Mouse (Mus musculus): ENCODE results near the gene Clca3a1. TPM values are rescaled to one million over a fixed set of nuclear protein-coding genes. Genes with fewer than 3 reads are reported as not detected.

Gene Clca3a1
- polyA plus RNA-seq, 1 experiment from 2014 or later, result 12.7 TPM

DNA sequence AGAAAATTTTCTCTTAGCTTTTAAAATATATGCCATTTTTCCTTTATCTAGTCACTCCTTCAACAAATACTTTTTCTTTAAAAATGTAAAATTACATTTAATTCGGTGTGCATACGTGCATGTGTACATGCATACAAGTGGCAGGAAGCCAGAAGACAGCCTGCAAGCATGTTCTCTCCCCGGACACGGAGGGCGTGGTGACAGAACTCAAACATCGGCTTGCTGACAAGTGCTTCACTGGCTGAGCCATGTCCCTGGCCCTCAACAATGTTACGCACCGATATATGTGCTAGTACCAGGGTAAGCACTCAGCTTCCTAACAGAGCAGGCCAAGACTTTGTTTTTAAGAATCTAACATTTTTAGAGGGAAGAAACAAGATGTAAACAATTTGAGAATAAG lies 46.2 kb downstream of the Clca3a1 start:
- no peak overlapping the region for H3K4me2 ChIP-seq (ENCODE audit: low read depth, low read length)
- no peak overlapping the region for H3K4me3 ChIP-seq (replicated peaks; ENCODE audit: low read length)
- no peaks in the 10 kb centered on the region for H3K9me3 ChIP-seq (replicated peaks; ENCODE audit: control insufficient read depth, low read length)
- no peak overlapping the region for H3K9ac ChIP-seq (ENCODE audit: low read length)
- no peaks in the 10 kb centered on the region for H3K27me3 ChIP-seq (ENCODE audit: control insufficient read depth, insufficient read depth, low read length)
- H3K27ac ChIP-seq (ENCODE audit: low read length), result no peak overlapping the region
- peaks cover 32% of the 10 kb centered on the region for H3K4me1 ChIP-seq (ENCODE audit: control insufficient read depth, insufficient read depth, low read length)
- no peak for ATAC-seq (ENCODE audit: insufficient read depth, low FRiP score)
- 0 out of 2 replicates have a peak, but pooled peaks cover 4% of the 10 kb centered on the region for H3K36me3 ChIP-seq (ENCODE audit: control insufficient read depth, insufficient read depth, low read length)
- 58% methylated on average over 8 of the region's 8 CpGs for WGBS

DNA sequence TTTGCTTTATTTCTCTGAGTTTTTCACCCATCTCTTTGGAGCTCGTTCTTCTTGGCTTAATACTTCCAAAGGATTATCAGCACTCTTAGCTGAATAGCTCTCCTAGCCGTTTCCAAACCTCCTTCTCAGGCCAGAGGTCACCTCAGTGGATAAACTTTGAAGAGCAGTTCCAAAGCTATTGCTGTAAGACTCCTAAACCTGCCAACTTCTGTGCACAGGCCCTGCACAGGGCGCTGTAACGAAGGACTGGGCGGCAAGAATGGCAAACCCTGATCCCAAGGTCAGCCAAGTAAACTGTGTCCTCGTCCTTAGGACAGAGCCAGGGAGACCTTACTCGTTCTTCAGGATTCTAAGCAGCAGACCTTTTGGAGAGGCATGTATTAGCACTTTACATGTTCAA lies 46.7 kb downstream of the Clca3a1 start:
- 48% methylated on average over 7 of the region's 7 CpGs for WGBS
- Histone ChIP-seq H3K4me3 (replicated peaks; ENCODE audit: low read length) (no peak overlapping the region), H3K9me3 (replicated peaks; ENCODE audit: control insufficient read depth, low read length) (no peaks in the 10 kb centered on the region), H3K4me1 (ENCODE audit: control insufficient read depth, insufficient read depth, low read length) (peaks cover 32% of the 10 kb centered on the region), H3K27me3 (ENCODE audit: control insufficient read depth, insufficient read depth, low read length) (no peaks in the 10 kb centered on the region), H3K36me3 (ENCODE audit: control insufficient read depth, insufficient read depth, low read length) (0 out of 2 replicates have a peak, but pooled peaks cover 4% of the 10 kb centered on the region), H3K27ac (ENCODE audit: low read length) (0 out of 2 replicates have a peak overlapping the region, but pooled peaks have one; percentile 3), H3K4me2 (ENCODE audit: low read depth, low read length) (no peak overlapping the region), H3K9ac (ENCODE audit: low read length) (no peak overlapping the region)
- ATAC-seq (ENCODE audit: insufficient read depth, low FRiP score), result no peak

DNA sequence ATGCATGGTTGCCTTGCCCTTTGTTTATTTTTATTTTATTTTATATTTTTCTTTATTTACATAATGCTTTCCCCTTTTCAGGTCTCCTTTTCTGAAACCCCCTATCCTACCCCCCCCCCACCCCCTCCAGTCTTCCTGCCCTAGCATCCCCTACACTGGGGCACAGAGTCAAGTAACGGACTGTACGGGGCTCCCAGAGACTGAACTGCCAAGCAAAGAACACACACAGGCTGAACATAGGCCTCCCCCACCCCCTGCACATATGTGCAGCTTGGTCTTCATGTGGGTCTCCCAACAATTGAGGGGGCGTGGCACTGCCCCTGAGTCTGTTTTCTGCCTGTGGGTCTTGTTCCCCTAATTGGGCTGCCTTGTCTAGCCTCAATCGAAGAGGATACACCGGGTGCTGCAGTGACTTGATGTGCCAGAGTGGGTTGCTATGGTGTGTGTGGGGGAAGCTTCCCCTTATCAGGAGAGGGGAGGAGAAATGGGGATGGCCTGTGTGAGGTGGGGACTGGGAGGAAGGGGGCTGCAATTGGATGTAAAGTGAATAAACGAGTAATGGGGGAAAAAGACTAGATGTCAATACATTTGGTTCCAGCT lies 49.1 kb downstream of the Clca3a1 start:
- 70% methylated on average over 6 of the region's 6 CpGs for WGBS
- H3K27ac ChIP-seq (ENCODE audit: low read length), result no peak overlapping the region

DNA sequence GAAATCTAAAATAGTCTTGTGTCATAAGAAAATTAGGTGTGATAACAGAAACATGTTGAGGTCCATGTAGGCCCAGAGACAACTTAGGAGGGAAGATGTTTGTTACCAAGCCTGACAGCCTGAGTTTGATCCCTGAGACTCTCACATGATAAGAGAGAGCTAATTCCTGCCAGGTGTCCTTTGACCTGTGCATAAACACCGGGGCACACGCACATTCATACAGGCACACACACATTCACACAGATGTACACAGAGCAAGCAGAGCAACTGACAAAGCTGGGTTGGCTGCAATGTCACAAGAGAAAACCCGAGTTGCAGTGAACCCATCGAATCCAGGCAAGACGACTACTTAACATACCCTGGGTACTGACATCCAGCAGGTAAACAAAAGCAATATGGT lies 52.2 kb downstream of the Clca3a1 start:
- Histone ChIP-seq H3K4me1 (ENCODE audit: control insufficient read depth, insufficient read depth, low read length) (no peaks in the 10 kb centered on the region), H3K36me3 (ENCODE audit: control insufficient read depth, insufficient read depth, low read length) (0 out of 2 replicates have a peak, but pooled peaks cover 7% of the 10 kb centered on the region), H3K27ac (ENCODE audit: low read length) (no peak overlapping the region), H3K4me2 (ENCODE audit: low read depth, low read length) (no peak overlapping the region), H3K4me3 (replicated peaks; ENCODE audit: low read length) (no peak overlapping the region), H3K27me3 (ENCODE audit: control insufficient read depth, insufficient read depth, low read length) (no peaks in the 10 kb centered on the region), H3K9ac (ENCODE audit: low read length) (no peak overlapping the region), H3K9me3 (replicated peaks; ENCODE audit: control insufficient read depth, low read length) (no peaks in the 10 kb centered on the region)
- no peak for ATAC-seq (ENCODE audit: insufficient read depth, low FRiP score)
- WGBS, result 70% methylated on average over 5 of the region's 5 CpGs

More for the DNA sequence above, 49.1 kb downstream of the Clca3a1 start:
- Histone ChIP-seq H3K9ac (ENCODE audit: low read length) (no peak overlapping the region), H3K4me3 (replicated peaks; ENCODE audit: low read length) (no peak overlapping the region), H3K4me1 (ENCODE audit: control insufficient read depth, insufficient read depth, low read length) (peaks cover 21% of the 10 kb centered on the region), H3K9me3 (replicated peaks; ENCODE audit: control insufficient read depth, low read length) (no peaks in the 10 kb centered on the region), H3K4me2 (ENCODE audit: low read depth, low read length) (no peak overlapping the region), H3K36me3 (ENCODE audit: control insufficient read depth, insufficient read depth, low read length) (0 out of 2 replicates have a peak, but pooled peaks cover 4% of the 10 kb centered on the region), H3K27me3 (ENCODE audit: control insufficient read depth, insufficient read depth, low read length) (no peaks in the 10 kb centered on the region)
- ATAC-seq (ENCODE audit: insufficient read depth, low FRiP score), result no peak

DNA sequence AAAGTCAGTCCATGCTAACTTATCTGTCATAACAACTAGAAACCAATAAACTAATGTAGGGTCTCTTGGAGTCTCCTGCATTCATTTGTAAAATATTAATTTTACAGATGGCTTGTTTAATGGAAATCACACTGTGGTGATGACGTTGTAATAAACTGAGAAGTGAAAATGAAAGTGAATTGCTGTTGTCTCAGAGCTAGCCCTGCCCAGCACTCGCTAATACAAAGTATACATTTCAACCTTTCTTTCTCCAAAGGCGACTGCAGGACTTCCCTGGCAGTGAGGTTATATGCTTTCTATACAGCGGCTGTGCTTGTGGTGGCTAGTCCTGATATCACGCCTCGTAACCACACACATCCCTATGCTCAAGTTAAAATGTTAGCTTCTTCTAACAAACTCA lies 56.8 kb downstream of the Clca3a1 start:
- Histone ChIP-seq H3K27me3 (ENCODE audit: control insufficient read depth, insufficient read depth, low read length) (no peaks in the 10 kb centered on the region), H3K9ac (ENCODE audit: low read length) (no peak overlapping the region), H3K4me3 (replicated peaks; ENCODE audit: low read length) (no peak overlapping the region), H3K4me2 (ENCODE audit: low read depth, low read length) (no peak overlapping the region), H3K9me3 (replicated peaks; ENCODE audit: control insufficient read depth, low read length) (no peaks in the 10 kb centered on the region), H3K36me3 (ENCODE audit: control insufficient read depth, insufficient read depth, low read length) (peaks cover 11% of the 10 kb centered on the region; the same call in 1 of the 2 replicates), H3K4me1 (ENCODE audit: control insufficient read depth, insufficient read depth, low read length) (no peaks in the 10 kb centered on the region), H3K27ac (ENCODE audit: low read length) (no peak overlapping the region)
- no peak for ATAC-seq (ENCODE audit: insufficient read depth, low FRiP score)
- WGBS, result 70% methylated on average over 6 of the region's 6 CpGs

DNA sequence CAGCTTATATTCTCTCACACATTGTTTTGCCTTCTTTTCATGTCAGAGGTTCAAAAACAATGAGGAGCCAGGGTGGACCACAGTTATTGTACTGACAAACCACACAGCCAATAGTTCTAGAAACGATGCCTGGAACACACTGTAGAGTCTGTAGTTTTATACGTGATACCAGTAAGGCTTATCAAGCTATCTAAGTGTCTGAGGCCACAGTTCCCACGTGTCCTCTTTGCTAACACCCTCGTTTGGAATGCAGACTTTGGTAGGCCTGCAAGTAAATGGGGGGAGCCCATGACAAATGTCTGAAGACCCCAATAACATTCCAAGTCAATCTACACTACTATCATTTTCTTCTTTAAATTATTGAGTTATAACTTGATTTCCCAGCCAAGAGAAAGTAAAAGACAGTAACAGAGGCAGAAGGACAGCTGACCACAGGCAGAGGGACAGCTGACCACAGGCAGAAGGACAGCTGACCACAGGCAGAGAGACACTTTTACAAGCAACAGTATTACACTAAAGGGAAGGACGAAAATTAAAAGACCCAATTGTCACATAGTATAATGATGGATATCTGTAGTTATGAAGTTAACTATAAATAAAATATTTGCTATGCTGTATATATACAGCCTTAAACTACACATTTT lies 61.9 kb downstream of the Clca3a1 start:
- 85% methylated on average over 5 of the region's 5 CpGs for WGBS

DNA sequence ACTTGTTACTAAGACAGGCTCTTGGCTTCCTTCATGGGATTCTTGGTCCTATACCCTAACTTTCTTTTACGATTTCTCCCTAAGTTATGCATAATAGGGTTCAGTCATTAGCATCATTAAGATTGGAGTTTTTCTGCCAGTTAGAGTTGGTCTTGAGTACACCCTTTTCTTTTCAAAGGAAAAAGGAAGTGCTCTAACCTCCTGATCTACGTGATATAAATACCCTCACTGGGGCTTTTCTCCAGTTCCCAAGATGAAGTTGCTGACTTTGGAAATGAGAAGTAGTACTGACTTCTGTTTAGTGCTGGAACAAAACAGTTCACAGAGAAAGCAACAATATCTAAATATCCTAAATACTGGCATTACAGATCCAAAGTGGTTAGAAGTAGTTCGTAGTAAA lies 62.8 kb downstream of the Clca3a1 start:
- WGBS, result 84% methylated on average over 3 of the region's 3 CpGs
- peaks cover 27% of the 10 kb centered on the region; the same call in 1 of the 2 replicates for H3K36me3 ChIP-seq (ENCODE audit: control insufficient read depth, insufficient read depth, low read length)
- H3K4me2 ChIP-seq (ENCODE audit: low read depth, low read length), result no peak overlapping the region
- H3K9me3 ChIP-seq (replicated peaks; ENCODE audit: control insufficient read depth, low read length), result no peaks in the 10 kb centered on the region
- no peaks in the 10 kb centered on the region for H3K27me3 ChIP-seq (ENCODE audit: control insufficient read depth, insufficient read depth, low read length)
- no peak for ATAC-seq (ENCODE audit: insufficient read depth, low FRiP score)
- no peak overlapping the region for H3K4me3 ChIP-seq (replicated peaks; ENCODE audit: low read length)
- H3K4me1 ChIP-seq (ENCODE audit: control insufficient read depth, insufficient read depth, low read length), result no peaks in the 10 kb centered on the region
- H3K27ac ChIP-seq (ENCODE audit: low read length), result no peak overlapping the region
- H3K9ac ChIP-seq (ENCODE audit: low read length), result no peak overlapping the region

More for the DNA sequence above, 61.9 kb downstream of the Clca3a1 start:
- no peaks in the 10 kb centered on the region for H3K4me1 ChIP-seq (ENCODE audit: control insufficient read depth, insufficient read depth, low read length)
- no peaks in the 10 kb centered on the region for H3K27me3 ChIP-seq (ENCODE audit: control insufficient read depth, insufficient read depth, low read length)
- H3K27ac ChIP-seq (ENCODE audit: low read length), result 0 out of 2 replicates have a peak overlapping the region, but pooled peaks have one; percentile 10
- ATAC-seq (ENCODE audit: insufficient read depth, low FRiP score), result no peak
- no peak overlapping the region for H3K4me2 ChIP-seq (ENCODE audit: low read depth, low read length)
- H3K4me3 ChIP-seq (replicated peaks; ENCODE audit: low read length), result no peak overlapping the region
- H3K9ac ChIP-seq (ENCODE audit: low read length), result no peak overlapping the region
- H3K9me3 ChIP-seq (replicated peaks; ENCODE audit: control insufficient read depth, low read length), result no peaks in the 10 kb centered on the region
- H3K36me3 ChIP-seq (ENCODE audit: control insufficient read depth, insufficient read depth, low read length), result peaks cover 21% of the 10 kb centered on the region; the same call in 1 of the 2 replicates

DNA sequence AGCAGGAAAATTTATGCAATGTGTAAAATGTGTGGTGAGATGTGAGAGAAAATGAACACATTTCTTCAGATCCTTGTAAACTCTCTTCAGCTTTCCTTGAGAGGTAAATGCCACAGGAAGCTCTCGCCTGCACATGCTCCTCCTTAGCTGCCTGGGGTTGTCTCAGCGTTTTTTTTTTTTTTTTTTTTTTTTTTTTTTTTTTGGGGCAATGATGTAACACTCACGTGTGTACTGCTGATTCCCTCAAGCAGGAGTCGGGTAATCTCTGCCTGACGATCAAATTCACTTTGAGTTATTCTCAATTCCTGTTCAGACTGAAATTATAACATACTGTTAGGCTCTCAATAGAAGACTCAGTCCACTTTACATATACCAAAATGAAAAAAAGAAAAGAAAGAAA lies 63.6 kb downstream of the Clca3a1 start:
- no peak overlapping the region for H3K9ac ChIP-seq (ENCODE audit: low read length)
- no peak overlapping the region for H3K27ac ChIP-seq (ENCODE audit: low read length)
- ATAC-seq (ENCODE audit: insufficient read depth, low FRiP score), result no peak
- WGBS, result 66% methylated on average over 5 of the region's 5 CpGs
- H3K36me3 ChIP-seq (ENCODE audit: control insufficient read depth, insufficient read depth, low read length), result peaks cover 27% of the 10 kb centered on the region; the same call in 1 of the 2 replicates
- no peaks in the 10 kb centered on the region for H3K27me3 ChIP-seq (ENCODE audit: control insufficient read depth, insufficient read depth, low read length)
- H3K4me2 ChIP-seq (ENCODE audit: low read depth, low read length), result no peak overlapping the region
- no peaks in the 10 kb centered on the region for H3K9me3 ChIP-seq (replicated peaks; ENCODE audit: control insufficient read depth, low read length)
- no peak overlapping the region for H3K4me3 ChIP-seq (replicated peaks; ENCODE audit: low read length)
- no peaks in the 10 kb centered on the region for H3K4me1 ChIP-seq (ENCODE audit: control insufficient read depth, insufficient read depth, low read length)

DNA sequence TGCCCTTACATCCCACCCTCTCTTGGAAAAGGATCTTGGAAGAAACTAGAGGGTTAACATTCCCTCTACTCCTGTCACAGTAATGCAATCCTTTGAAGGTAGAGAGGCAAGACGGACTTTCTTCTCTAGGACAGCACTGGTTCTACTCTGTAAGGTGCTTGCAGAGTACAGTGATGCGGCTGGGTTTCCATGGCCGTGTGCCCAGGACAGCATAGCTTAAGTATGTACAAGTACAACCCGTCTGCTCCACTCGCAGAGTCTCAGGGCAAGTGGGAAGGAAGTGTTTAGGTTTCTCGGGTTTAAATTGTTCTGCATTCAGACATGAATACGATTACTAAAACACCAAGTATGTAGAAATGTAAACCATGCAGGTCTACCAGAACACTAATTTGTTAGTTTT lies 65.8 kb downstream of the Clca3a1 start:
- 66% methylated on average over 7 of the region's 7 CpGs for WGBS
- Histone ChIP-seq H3K27ac (ENCODE audit: low read length) (no peak overlapping the region), H3K27me3 (ENCODE audit: control insufficient read depth, insufficient read depth, low read length) (no peaks in the 10 kb centered on the region), H3K9me3 (replicated peaks; ENCODE audit: control insufficient read depth, low read length) (no peaks in the 10 kb centered on the region), H3K4me2 (ENCODE audit: low read depth, low read length) (no peak overlapping the region), H3K36me3 (ENCODE audit: control insufficient read depth, insufficient read depth, low read length) (peaks cover 24% of the 10 kb centered on the region; the same call in 1 of the 2 replicates), H3K9ac (ENCODE audit: low read length) (no peak overlapping the region), H3K4me3 (replicated peaks; ENCODE audit: low read length) (no peak overlapping the region), H3K4me1 (ENCODE audit: control insufficient read depth, insufficient read depth, low read length) (no peaks in the 10 kb centered on the region)
- no peak for ATAC-seq (ENCODE audit: insufficient read depth, low FRiP score)
